Mouse (Mus musculus): ENCODE results near the gene Gm14401. TPM values are rescaled to one million over a fixed set of nuclear protein-coding genes. Genes with fewer than 3 reads are reported as not detected.
"Not testable (repeated sequence)": the region's sequence is repeated elsewhere in the genome, so short reads cannot be mapped to it uniquely, and the experiment has no call there.

Gene Gm14401
- 1 to 10 TPM in 1 of 2 experiments, under 1 TPM in 1; 0.84 to 1.0 TPM for total RNA-seq (2021)
- long read RNA-seq, experiment 1, partial matches to known transcripts = 0 of 1 reads
- long read RNA-seq, experiment 1, other reads (novel, unspliced or antisense) = 1 of 1 reads
- long read RNA-seq, experiment 2 = 0 reads

GRCm38 (mm10) chr2:177073432-177074423 is at the start of gene Gm14401:
Gene Gm14401 (plus strand): TSS chr2:177074320.
- intact Hi-C loops (cut with DNase I); DNase-seq: not testable (repeated sequence)

GRCm38 (mm10) chr2:177072807-177073206 is 1.3 kb upstream of the Gm14401 start:
- intact Hi-C loops (cut with DNase I); DNase-seq: not testable (repeated sequence)

GRCm38 (mm10) chr2:177075015-177075414 is 895 bp downstream of the Gm14401 start:
- intact Hi-C loops (cut with DNase I); DNase-seq: not testable (repeated sequence)

GRCm38 (mm10) chr2:177079866-177080265 is 5.7 kb downstream of the Gm14401 start:
- DNase-seq; intact Hi-C loops (cut with DNase I): not testable (repeated sequence)

GRCm38 (mm10) chr2:177109086-177109485 is 35.0 kb downstream of the Gm14401 start:
- DNase-seq; intact Hi-C loops (cut with DNase I): not testable (repeated sequence)

GRCm38 (mm10) chr2:177129097-177129496 is 55.0 kb downstream of the Gm14401 start:
- intact Hi-C loops (cut with DNase I); DNase-seq: not testable (repeated sequence)

Other genes starting within 250 kb of the Gm14401 start
- not detected for gene Gm14408, start 243.2 kb upstream of the Gm14401 start, total RNA-seq (2021)
- gene Gm14296, start 146.5 kb upstream of the Gm14401 start, total RNA-seq (2021) = 1 to 10 TPM; 2.5 to 3.4 TPM
- gene Gm14419, start 73.4 kb upstream of the Gm14401 start, total RNA-seq (2021) = 10 to 100 TPM; 21.3 to 21.8 TPM
- 10 to 100 TPM; 10.3 to 10.4 TPM for gene Gm14410, start 132.1 kb downstream of the Gm14401 start, total RNA-seq (2021)
- gene Gm14409, start 192.7 kb downstream of the Gm14401 start, total RNA-seq (2021) = 1 to 10 TPM in 1 of 2 experiments, under 1 TPM in 1; 0.74 to 1.0 TPM
- gene Gm14412, start 250.0 kb downstream of the Gm14401 start, total RNA-seq (2021) = 1 to 10 TPM; 1.6 TPM